Mouse (Mus musculus): ENCODE measurements around the gene Spata9. TPM values are rescaled to one million over a fixed set of nuclear protein-coding genes. Genes with fewer than 3 reads are reported as not detected.
"Not testable (repeated sequence)": the region's sequence is repeated elsewhere in the genome, so short reads cannot be mapped to it uniquely, and the experiment has no call there.

The Spata9 gene
- polyA plus RNA-seq (2015; fragmentation: Nextera tagmentation; extraction: Ambion mirVana), result 0.94 and 1.1 TPM in 2 replicates

GRCm38 (mm10) chr13:75966850-75967249 is at the start of gene Spata9:
Gene Spata9 (plus strand): TSS chr13:75967150.
- 72% methylated on average over 1 of the region's 1 CpGs for WGBS
- Histone ChIP-seq H3K4me1 (no peaks in the 10 kb centered on the region), H3K4me2 (no peak within 1 kb of the TSS), H3K9ac (no peak within 1 kb of the TSS), H3K36me3 (no peaks in the 10 kb centered on the region), H3K27ac (no peak within 1 kb of the TSS), H3K27me3 (no peaks in the 10 kb centered on the region), H3K9me3 (no peaks in the 10 kb centered on the region), H3K4me3 (no peak within 1 kb of the TSS)
- no peak for ATAC-seq (ENCODE audit: insufficient number of reproducible peaks, insufficient read depth, low FRiP score, low TSS enrichment, low read depth)

- H3K4me2 ChIP-seq, result no peak overlapping the region
Observed at GRCm38 (mm10) chr13:75927951-75928350, 39.0 kb upstream of the Spata9 start.

GRCm38 (mm10) chr13:75929071-75929470 is 37.9 kb upstream of the Spata9 start:
- H3K4me1 ChIP-seq; H3K9me3 ChIP-seq; H3K4me2 ChIP-seq; H3K4me3 ChIP-seq; H3K27me3 ChIP-seq; H3K27ac ChIP-seq; ATAC-seq (ENCODE audit: insufficient number of reproducible peaks, insufficient read depth, low FRiP score, low TSS enrichment, low read depth); H3K9ac ChIP-seq: not testable (repeated sequence)
- 93% methylated on average over 5 of the region's 5 CpGs for WGBS
- peaks cover 41% of the 10 kb centered on the region for H3K36me3 ChIP-seq

More at GRCm38 (mm10) chr13:75927951-75928350, 39.0 kb upstream of the Spata9 start:
- Histone ChIP-seq H3K4me1 (peaks cover 10% of the 10 kb centered on the region), H3K27me3 (no peaks in the 10 kb centered on the region), H3K4me3 (no peak overlapping the region), H3K9ac (no peak overlapping the region), H3K9me3 (no peaks in the 10 kb centered on the region), H3K27ac (no peak overlapping the region), H3K36me3 (peaks cover 41% of the 10 kb centered on the region)
- ATAC-seq (ENCODE audit: insufficient number of reproducible peaks, insufficient read depth, low FRiP score, low TSS enrichment, low read depth), result no peak

GRCm38 (mm10) chr13:75930023-75930422 is 36.9 kb upstream of the Spata9 start:
- WGBS, result 95% methylated on average over 20 of the region's 20 CpGs
- H3K36me3 ChIP-seq, result peaks cover 41% of the 10 kb centered on the region
- H3K9me3 ChIP-seq, result no peaks in the 10 kb centered on the region
- H3K27me3 ChIP-seq, result no peaks in the 10 kb centered on the region
- ATAC-seq (ENCODE audit: insufficient number of reproducible peaks, insufficient read depth, low FRiP score, low TSS enrichment, low read depth), result no peak
- peaks cover 10% of the 10 kb centered on the region for H3K4me1 ChIP-seq
- no peak overlapping the region for H3K9ac ChIP-seq
- H3K4me3 ChIP-seq, result no peak overlapping the region
- no peak overlapping the region for H3K4me2 ChIP-seq
- H3K27ac ChIP-seq, result no peak overlapping the region

- peaks cover 41% of the 10 kb centered on the region for H3K36me3 ChIP-seq
- H3K4me1 ChIP-seq, result peaks cover 10% of the 10 kb centered on the region
- 77% methylated on average over 2 of the region's 2 CpGs for WGBS
- H3K27me3 ChIP-seq, result no peaks in the 10 kb centered on the region
- no peak for ATAC-seq (ENCODE audit: insufficient number of reproducible peaks, insufficient read depth, low FRiP score, low TSS enrichment, low read depth)
- H3K4me3 ChIP-seq, result no peak overlapping the region
- no peak overlapping the region; the same call in 1 of the 2 replicates for H3K9ac ChIP-seq
- no peak overlapping the region for H3K27ac ChIP-seq
- no peak overlapping the region for H3K4me2 ChIP-seq
- H3K9me3 ChIP-seq, result no peaks in the 10 kb centered on the region
Observed at GRCm38 (mm10) chr13:75930660-75931059, 36.3 kb upstream of the Spata9 start.

- WGBS, result 29% methylated on average over 5 of the region's 5 CpGs
- Histone ChIP-seq H3K4me1 (peaks cover 10% of the 10 kb centered on the region), H3K9me3 (no peaks in the 10 kb centered on the region), H3K4me2 (no peak overlapping the region), H3K4me3 (no peak overlapping the region), H3K9ac (no peak overlapping the region; the same call in 1 of the 2 replicates), H3K27ac (no peak overlapping the region), H3K27me3 (no peaks in the 10 kb centered on the region), H3K36me3 (peaks cover 41% of the 10 kb centered on the region)
- 0 out of 2 replicates have a peak, but pooled peaks have one; percentile 52 for ATAC-seq (ENCODE audit: insufficient number of reproducible peaks, insufficient read depth, low FRiP score, low TSS enrichment, low read depth)
Observed at GRCm38 (mm10) chr13:75931073-75931472, 35.9 kb upstream of the Spata9 start.

- peaks cover 44% of the 10 kb centered on the region for H3K36me3 ChIP-seq
Observed at GRCm38 (mm10) chr13:75933287-75933686, 33.7 kb upstream of the Spata9 start.

GRCm38 (mm10) chr13:75938866-75939265 is 28.1 kb upstream of the Spata9 start:
- no peak overlapping the region for H3K9ac ChIP-seq
- WGBS, result 95% methylated on average over 5 of the region's 5 CpGs
- H3K36me3 ChIP-seq, result peaks cover 23% of the 10 kb centered on the region
- H3K4me1 ChIP-seq, result peaks cover 9% of the 10 kb centered on the region
- H3K27ac ChIP-seq, result no peak overlapping the region
- no peak overlapping the region for H3K4me3 ChIP-seq
- no peak overlapping the region for H3K4me2 ChIP-seq
- no peaks in the 10 kb centered on the region for H3K27me3 ChIP-seq
- H3K9me3 ChIP-seq, result no peaks in the 10 kb centered on the region
- ATAC-seq (ENCODE audit: insufficient number of reproducible peaks, insufficient read depth, low FRiP score, low TSS enrichment, low read depth), result no peak

More at GRCm38 (mm10) chr13:75933287-75933686, 33.7 kb upstream of the Spata9 start:
- no peaks in the 10 kb centered on the region for H3K9me3 ChIP-seq
- no peak for ATAC-seq (ENCODE audit: insufficient number of reproducible peaks, insufficient read depth, low FRiP score, low TSS enrichment, low read depth)
- peaks cover 10% of the 10 kb centered on the region for H3K4me1 ChIP-seq
- no peak overlapping the region for H3K27ac ChIP-seq
- no peak overlapping the region for H3K4me2 ChIP-seq
- WGBS, result 57% methylated on average over 1 of the region's 1 CpGs
- no peaks in the 10 kb centered on the region for H3K27me3 ChIP-seq
- no peak overlapping the region for H3K4me3 ChIP-seq
- H3K9ac ChIP-seq, result no peak overlapping the region

GRCm38 (mm10) chr13:75940791-75941517 is 26.0 kb upstream of the Spata9 start:
- H3K27ac ChIP-seq, result no peak overlapping the region
- WGBS, result 62% methylated on average over 2 of the region's 2 CpGs
- H3K4me2 ChIP-seq, result peak overlapping the region; percentile 54
- H3K4me1 ChIP-seq, result peaks cover 14% of the 10 kb centered on the region
- peaks cover 23% of the 10 kb centered on the region for H3K36me3 ChIP-seq
- H3K9me3 ChIP-seq, result no peaks in the 10 kb centered on the region
- H3K4me3 ChIP-seq, result 0 out of 2 replicates have a peak overlapping the region, but pooled peaks have one; percentile 28
- ATAC-seq (ENCODE audit: insufficient number of reproducible peaks, insufficient read depth, low FRiP score, low TSS enrichment, low read depth), result no peak
- H3K9ac ChIP-seq, result no peak overlapping the region
- no peaks in the 10 kb centered on the region for H3K27me3 ChIP-seq

GRCm38 (mm10) chr13:75941518-75942295 is 25.2 kb upstream of the Spata9 start:
- ATAC-seq (ENCODE audit: insufficient number of reproducible peaks, insufficient read depth, low FRiP score, low TSS enrichment, low read depth), result no peak
- no peaks in the 10 kb centered on the region for H3K27me3 ChIP-seq
- no peak overlapping the region for H3K9ac ChIP-seq
- WGBS, result 79% methylated on average over 5 of the region's 5 CpGs
- peaks cover 14% of the 10 kb centered on the region for H3K4me1 ChIP-seq
- peak overlapping the region; percentile 28 for H3K4me3 ChIP-seq
- H3K9me3 ChIP-seq, result no peaks in the 10 kb centered on the region
- H3K4me2 ChIP-seq, result peak overlapping the region; percentile 54
- peaks cover 21% of the 10 kb centered on the region for H3K36me3 ChIP-seq
- no peak overlapping the region for H3K27ac ChIP-seq

- Histone ChIP-seq H3K27me3 (no peaks in the 10 kb centered on the region), H3K9ac (peak overlapping the region; percentile 94), H3K4me2 (peak overlapping the region; percentile 70), H3K9me3 (no peaks in the 10 kb centered on the region), H3K36me3 (peaks cover 17% of the 10 kb centered on the region), H3K4me1 (peaks cover 14% of the 10 kb centered on the region), H3K4me3 (peak overlapping the region; percentile 87), H3K27ac (peak overlapping the region; percentile 100)
- WGBS, result 0% methylated on average over 6 of the region's 6 CpGs
- ATAC-seq (ENCODE audit: insufficient number of reproducible peaks, insufficient read depth, low FRiP score, low TSS enrichment, low read depth), result no peak
Observed at GRCm38 (mm10) chr13:75942731-75943130, 24.2 kb upstream of the Spata9 start.

Measured in embryonic facial prominence, embryonic 13.5 days (tissue).